Mouse (Mus musculus) layer of hippocampus, adult 9-11 months (tissue): ENCODE measurements at regions not wholly inside any gene's neighbourhood (a gene's known extent, or its start where the extent isn't known, plus 50 kb on each side); places are given as distances from the start of the nearest gene placed in this dataset.
"Not testable (repeated sequence)": the region's sequence is repeated elsewhere in the genome, so short reads cannot be mapped to it uniquely, and the experiment has no call there.

Experiments used
- DNase-seq: peaks from one replicate; pipeline ENCODE4 v3.0.0; 2022

DNA sequence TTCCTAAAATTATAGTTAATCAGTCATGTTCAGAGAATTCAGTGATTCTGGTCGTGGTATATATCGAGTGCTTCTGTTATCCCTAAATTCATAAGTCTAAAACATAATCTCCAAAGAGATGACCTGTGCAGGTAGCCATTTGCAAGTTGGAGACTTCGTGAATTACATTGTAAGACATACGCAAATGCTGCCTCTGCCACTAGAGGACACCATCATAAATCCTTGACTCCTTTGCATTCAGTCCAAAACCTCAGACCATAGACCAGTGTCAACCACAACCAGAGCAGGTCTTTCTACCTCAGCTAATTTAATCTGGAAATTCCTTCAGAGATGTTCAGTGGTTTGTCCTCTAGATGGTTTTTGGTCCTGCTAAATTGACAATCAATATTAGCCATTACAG is 302.8 kb upstream of the Zic4 start:
- no peak for DNase-seq

DNA sequence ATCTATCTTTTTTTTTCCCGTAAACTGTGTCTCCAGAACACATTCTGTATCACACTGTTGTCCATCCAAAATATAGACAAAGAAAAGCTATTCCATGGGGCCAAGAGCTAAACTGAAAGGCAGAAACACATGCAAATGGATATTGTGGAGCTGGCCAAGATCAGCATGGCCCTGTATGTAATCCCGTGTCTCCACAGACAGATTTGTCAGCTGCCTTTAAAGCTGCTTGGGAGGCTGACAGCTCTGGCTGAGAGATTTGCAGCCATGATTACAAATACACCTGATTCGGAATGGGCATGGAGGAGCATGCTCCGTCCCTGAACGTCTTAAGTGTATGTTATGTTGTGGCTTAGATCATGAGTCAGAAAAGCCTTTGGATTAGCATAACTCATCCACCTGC is 292.7 kb upstream of the Zic4 start:
- no peak for DNase-seq

DNA sequence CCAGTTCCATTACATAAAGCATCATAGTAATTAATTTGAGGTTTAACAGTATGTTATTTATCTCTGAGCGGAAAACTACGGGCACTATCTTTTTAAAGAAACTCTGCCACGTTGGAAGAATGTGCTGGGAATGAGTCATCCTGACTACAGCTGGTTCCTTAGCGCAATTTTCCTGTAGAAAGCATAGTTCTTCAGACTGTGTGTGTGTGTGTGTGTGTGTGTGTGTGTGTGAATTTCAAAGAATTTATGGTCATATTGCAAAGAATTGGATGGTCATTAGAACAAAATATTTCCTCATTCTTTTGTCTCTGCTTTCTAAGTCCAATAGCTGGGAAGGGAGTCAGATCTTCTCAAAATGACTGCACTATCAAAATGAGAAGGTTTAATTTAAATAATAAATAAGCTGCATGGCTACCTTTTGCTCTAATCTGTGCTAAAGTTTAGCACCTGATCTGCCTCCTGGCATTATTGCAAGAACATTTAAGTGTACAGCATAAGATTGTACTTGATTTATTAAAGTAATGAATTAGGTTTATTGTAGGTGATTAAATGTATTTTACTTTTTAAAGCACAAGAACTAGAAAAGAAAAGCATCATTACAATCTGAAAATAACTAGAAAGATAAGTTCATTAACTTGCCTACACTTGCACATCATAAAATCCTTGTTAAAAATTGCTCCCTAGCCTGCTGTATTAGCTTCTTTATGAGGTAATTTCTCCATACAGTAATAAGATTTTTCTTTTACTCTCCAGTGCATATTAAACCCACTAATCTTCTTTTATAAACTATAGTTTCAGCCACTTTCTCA is 288.6 kb upstream of the Zic4 start:
- no peak for DNase-seq

DNA sequence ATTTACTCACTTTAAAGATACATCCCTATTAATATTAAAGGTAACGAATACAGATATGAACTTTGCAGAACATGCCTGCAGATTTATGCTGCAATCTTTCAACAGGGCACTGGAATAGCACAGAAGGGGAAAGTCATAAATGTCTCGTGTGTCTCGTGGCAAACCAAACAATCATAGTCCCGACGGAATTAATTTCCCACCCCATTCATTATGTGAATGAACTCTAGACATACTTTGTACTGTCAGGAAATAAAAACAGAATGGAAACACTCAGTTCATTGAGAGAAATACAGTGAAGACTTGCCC is 288.1 kb upstream of the Zic4 start:
- no peak for DNase-seq

DNA sequence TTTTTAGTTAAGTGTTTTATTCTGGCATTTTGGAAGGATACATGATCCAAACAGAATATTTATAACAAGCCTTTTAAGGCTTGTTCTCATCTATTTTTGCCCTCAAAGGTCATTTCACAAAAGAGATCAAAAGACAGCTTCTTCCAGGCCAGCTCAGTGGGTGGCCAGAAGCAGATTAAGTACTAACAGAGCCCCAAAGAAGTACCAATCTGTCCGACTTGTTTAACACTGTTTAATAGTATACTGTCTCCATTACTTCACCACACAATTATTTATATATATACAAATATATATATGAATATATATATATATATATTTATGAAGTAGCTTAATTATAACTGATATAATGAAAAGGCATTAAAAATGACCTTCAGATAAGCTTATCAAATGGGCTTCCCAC is 284.7 kb upstream of the Zic4 start:
- DNase-seq: no peak

DNA sequence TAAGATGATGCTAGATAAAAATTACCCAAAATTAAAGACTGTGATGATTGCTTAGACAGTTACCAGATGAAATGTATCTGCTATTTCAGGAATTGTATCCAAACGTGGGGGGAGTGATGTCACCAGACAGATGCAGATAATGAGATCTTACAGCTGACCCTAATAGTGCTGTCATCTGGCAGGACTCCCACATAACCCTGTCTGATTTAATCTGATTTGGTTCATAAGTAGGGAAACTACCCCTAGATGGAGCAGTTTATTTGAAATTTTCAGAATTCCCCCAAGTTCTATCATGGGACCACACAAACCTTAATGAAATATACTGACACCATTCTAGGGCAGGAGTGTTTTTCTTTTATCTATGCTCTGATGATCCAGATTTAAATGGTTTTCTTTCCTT is 278.4 kb upstream of the Zic4 start:
- DNase-seq: no peak

DNA sequence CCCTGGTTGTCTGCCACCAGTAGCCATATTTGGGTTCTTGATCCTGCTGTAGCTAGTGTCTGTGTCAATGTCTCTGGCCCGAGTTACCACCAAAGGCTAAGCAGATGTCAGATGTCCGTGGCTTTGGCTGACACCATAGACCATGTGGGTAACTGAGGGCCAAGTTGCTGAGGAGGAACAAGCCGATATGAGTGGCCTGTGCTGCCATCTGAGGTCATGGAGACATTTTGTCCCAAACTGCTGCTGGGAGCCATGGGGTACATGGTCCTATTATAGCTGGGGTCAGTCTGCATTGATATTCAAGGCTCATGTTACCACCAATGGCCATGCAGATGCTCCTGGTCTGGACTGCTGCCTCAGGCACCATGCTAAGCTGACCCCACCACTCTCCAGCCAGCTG is 276.3 kb upstream of the Zic4 start:
- no peak for DNase-seq

DNA sequence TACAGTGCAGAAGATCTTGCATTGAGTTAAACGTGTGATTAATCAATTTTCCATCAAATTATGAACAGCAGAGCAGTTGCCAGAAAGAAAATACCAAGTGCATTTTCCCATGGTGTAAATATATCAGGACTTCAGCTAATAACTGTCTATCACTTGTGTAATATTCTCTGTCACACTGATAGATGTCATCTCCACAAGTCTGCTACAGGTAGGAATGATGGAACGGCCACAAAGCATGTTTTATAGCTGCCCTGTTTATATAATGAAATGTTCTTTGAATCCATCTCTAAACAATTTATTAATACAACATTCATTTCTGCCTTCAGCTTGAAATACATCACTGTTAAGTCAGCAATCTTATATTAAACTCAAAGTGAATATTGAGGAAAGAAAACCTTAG is 272.9 kb upstream of the Zic4 start:
- no peak for DNase-seq

DNA sequence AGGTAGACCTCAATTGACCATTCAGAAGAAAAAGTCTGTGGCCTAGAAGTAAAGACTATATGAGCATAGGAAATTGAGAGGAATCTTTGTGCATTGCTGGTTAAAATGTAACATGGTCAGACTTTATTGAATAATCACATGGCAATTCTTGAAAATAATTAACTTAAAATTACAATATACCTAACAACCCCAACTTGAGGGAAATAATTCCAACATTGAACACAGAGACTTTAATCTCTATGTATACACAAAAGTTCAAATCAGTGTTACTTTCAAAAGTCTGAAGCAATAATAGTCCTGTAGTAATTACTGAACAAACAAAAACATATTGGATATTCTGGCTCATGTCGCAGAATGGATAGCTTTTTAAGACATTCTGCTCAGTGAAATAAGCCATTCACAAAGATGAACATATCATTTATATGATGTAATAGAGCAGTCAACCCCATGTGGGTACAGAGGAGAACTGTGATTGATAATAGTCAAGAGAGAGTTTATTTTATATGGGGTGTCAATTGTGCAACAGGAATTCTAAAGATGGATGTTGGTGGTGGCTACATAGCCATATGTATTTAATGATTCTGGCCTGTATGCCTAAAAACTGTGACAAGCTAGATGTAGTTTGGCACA is 270.7 kb upstream of the Zic4 start:
- no peak for DNase-seq

DNA sequence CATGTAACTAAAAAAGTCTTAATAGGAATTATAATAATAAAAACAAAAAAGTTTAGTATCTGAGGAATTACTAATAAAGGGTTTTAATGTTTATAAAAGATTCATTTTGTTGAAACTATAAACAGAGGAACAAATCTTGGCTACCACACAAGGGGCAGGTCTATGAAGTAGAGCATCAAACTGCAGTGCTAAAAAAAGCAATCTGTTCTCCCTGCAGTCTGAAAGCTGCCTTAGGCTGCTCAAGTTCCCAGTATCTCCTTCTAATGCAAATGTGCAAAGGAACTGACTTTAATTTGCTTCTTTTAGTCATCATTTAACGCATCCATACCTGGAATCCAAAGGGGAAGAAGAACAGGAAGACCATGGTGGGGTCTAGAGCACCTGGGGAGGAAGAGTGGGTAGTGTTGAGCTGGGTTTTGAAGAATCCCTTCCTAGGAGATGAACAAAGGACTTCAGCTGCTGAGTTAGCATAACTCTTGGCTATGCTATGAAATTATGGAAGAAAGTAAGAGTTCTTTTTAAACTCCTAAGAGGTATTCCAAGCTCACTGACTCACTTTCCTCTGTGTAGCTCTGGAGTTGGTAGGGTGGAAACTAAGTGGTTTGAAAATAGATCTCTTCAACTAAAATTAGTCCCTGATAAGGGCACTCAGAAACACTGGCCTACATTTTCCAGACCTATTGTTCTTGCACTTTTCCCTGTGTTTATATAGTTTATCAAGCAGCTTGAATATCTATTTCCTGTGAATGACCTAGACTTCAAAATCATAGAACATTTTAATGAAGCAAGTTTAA is 260.4 kb upstream of the Zic4 start:
- no peak for DNase-seq

DNA sequence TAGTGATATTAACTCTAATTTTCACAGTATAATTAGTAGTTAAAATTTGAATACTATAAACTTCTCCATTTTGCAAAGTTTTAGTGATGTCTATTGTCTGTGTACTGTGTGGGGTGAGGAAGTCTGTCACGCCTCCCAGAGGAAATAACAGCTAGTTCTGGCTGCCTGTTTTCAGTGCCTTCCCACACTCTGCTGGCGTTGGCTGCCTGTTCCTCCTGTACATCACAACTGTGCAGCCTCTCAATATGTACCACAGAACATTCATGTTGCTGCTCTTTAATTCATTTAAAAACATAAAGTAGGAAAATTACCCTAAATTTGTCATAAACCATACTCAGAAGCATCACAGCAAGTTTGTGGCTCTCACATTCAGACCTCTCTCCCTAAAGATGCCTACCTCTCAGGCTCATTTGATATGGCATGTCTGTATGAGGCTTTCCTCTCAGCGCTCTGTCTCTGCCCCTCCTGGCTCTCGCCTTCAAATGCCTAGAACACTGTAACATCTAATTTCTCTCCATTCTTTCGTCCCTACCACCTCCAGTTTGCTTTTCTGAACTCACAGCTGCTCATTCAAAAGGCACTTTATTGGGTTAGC is 239.7 kb upstream of the Zic4 start:
- peak; percentile 57 for DNase-seq

DNA sequence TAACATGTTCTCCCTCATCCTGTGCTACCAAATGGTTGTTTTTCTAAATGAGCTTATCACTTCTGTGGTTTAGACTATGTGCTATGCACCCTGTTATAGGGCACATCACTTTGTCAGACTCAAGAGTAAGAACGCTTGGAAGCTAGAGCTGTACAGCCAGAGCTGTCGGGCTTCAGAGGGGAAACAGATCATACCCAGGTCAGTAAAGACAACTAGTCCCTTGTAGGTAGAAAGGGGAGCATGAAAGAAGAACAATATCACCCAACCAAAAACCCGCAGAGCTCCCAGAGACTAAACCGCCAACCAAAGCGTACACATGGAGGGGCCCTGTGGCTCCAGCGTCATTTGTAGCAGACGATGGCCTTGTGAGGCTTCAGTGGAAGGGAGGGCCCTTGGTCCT is 239.0 kb upstream of the Zic4 start:
- no peak for DNase-seq

DNA sequence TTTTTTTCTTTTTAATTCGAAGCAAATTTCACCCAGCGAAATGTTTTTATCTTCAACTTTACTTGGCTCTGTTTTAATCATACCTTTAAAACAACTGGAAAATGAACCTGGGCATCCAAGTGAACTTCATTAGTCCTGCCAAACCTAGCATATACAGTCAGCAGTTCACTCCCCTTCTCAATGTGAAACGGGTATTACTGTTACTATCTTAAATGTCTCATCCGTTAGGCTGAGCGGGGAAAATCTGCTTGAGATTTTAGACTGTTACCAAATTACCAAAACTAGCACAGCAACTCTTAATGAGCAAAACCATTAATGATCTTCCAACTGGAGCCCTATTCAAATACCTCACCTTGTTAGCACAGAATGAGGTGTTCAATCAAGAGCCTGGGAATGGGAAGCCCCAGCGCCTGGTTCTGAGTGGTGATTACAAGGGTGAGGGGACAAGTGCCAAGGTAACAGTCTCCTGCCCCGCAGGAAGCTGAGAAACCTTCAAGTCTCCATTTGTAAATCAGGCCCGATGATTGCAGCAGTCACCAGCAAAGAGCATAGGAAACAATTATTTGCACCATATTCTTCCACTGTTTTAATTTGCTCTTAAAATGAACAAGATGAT is 235.5 kb upstream of the Zic4 start:
- DNase-seq: no peak

DNA sequence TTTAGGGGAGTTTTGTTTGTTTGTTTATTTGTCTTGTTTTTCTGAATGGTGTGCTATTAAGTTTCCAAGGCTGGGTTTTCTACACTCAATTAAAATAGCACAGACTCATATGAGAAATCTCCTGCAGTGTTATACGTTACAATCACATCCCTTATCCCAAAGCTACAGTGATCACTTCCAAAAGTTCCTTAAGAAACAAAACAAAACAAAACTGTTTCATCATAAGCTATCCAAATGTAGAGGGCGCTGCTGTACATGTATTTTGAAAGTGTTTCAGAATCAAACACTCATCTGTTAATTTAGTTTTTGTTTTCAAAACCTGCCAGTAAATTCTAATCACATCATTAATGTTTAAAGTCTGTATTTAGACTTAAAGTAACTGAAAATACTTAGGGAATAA is 233.7 kb upstream of the Zic4 start:
- not testable (repeated sequence) for DNase-seq

DNA sequence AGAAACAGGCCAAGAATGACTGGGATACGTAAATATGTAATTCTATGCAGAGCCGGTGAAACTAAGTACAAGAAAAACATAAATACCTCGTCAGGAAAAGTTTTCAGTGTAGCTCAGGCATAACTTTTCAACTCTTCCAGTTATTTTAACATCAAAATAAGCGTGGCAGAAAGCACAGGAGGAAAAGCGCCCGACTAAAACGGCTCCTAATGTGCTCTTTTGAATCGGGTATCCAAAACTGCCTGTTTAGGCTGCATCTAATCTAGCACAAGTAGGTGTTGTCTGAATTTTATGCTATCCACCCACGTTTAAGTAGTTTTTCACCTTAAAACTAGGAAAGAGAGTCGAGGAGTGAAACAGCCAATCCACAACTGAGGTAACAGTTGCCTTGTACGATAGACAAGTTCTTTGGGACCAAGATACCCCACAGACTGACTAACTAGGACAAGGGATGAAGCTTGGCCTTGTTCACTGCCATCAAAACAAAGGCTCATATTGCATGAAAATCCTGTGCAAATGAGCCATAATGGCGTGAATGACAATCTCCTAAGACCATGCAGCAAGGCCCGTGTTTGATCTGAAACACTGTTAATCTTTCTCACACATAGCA is 232.0 kb upstream of the Zic4 start:
- DNase-seq: no peak

DNA sequence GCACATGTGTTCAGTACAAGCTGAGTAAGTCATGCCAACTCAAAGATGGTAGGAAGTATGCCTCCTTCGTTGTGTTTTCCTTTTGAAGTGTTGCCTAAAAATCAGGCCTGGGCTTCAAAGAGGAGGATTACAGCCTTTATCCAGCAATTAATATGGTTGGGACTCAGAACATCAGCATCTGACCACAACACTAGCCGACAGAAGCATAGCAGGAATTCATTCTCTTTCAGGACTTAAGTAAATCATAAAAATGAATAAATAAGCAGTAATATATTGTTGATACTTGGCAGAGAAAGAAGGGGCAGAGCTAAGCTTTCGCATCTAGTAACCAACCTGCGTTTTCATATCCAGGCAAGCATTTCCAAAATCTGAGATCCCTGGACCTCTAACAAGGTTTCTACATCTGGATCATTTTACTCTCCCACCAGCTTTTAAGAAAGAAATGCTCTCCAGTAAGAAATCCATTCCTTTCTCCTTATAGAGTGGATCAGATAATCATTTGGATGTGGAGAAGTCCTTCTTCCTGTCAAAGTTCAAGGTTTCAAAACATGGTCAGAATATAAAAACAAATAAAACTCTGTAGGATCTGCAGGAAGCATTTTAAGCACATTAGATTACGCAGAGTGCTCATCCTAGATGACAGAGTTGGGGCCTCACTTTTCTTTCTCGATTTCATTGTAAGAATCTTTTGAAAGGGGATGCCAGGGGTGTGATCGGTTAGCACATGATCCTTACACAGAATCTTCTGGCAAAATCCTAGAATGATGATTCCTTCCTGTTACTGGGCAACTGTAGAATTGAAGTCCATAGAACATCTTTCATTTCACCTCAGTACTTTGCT is 230.6 kb upstream of the Zic4 start:
- DNase-seq: no peak

DNA sequence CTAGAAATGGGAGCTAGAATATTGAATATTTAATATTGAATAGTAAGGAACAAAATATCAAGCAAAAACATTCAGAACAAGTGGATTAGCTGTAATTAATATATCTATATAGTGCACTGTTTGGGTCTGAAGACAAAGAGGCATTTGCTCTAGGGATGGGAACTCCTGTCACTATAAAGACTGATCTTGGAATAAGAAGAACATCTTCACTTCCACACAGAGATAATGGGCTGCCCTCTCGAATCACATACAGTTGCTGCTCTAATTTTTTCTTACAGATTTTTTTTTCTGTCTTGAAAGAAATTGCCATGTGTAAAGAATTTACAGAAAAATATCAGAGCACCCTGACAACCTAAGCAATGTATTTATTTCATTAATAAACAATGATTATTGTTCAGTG is 229.7 kb upstream of the Zic4 start:
- DNase-seq: no peak

DNA sequence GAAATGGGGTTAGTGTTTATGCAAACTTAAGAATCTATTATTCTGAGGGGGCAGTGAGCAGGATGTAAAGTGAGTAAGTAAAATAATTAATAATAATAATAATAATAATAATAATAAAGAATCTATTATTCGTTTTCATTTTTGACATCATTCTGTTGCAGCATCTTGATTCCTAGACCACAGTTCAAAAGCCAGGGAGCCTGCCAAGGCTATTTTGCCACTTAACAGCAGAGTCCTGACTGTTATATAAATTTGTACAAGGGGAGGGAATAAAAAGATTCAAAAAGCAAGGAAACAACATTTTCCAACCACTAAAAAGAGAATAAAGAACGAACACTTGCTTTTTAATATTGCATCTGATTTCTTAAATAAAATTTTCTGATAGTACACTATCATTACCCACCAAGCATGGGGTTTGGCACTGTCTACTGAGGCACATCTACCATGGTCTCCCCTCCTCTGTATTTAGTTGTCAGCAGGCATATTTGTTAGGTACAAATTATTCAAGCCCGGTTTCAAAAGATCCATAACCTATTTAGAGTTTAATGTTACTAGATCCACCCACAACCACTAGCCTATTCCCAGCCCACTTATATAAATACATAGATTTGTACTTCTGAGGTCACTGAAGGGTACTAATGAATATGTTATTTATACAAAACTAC is 228.8 kb upstream of the Zic4 start:
- DNase-seq: no peak

DNA sequence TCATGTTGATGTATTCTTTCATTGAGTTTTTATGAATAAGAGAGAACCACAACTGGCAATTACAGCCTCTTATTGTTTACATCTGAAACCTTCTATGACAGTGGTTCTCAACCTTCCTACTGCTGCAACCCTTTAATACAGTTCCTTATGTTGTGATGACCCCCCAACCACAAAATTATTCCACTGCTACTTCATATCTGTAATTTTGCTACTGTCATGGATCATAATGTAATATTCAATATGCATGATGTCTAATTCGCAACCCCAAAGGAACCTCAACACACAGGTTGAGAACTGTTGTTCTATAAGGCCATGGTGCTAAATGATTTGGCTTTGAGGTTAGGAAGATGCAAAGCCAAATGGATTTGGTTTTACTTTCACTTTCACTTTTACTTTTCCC is 227.9 kb upstream of the Zic4 start:
- no peak for DNase-seq

DNA sequence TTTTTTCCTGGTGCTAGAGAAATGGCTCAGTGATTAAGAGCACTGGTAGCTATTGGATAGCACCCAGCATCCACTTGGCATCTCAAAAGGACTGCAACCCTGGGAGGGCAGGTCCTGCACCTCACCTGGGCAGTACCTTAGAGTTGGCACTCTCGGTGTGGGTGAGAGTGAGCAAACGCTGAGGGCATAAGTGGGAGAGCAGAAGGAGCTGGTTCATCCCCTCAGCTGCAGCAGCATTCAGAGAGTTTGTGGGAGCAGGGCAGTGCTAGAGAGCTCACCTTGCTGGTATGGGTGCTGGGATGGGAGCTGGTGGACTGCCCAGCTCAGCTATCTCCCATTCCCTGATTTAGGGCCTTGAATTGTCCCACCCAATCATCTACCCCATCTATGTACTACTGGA is 227.1 kb upstream of the Zic4 start:
- DNase-seq: no peak

DNA sequence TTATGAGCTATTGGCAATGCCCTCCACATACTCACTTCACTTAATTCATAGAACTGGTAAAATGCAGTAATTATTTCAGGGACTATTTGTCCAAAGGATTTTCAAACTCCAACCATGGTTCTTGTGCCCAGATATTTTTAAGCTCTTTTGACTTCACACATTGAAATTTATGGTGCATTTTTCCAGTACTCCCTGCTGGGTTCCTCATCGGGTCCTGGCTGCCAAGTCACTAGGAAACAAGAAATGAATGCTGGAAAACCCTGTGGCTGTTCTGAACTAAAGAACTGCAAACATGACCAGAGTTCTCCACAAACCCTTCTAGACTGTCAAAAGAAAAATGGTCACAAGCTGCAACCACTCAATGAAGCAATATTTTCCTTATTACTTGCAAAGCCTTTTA is 221.6 kb upstream of the Zic4 start:
- DNase-seq: no peak

DNA sequence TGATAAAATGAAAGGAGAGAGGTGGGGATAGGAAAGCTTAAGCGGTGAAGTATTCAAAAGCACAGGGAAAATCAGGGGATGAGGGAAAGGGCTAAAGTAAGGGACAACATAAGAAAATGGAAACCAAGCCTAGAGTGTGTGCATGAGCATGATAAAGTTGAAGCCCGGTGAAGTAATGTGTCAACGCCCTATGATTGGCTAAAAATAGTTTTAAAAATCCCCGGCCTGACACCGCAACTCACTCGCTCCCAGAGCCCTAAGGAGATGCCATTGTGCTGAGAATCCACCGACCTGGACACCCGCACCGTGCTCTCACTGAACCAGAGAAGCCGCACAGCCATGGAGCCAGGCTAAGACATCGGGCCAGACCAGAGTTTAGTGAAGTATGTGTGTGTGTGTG is 210.3 kb upstream of the Zic4 start:
- no peak for DNase-seq
